Mouse (Mus musculus) CH12.LX (cell line): ENCODE measurements around the gene Olfr819. TPM values are rescaled to one million over a fixed set of nuclear protein-coding genes. Genes with fewer than 3 reads are reported as not detected.

Experiments used
- DNase-seq: peaks from one replicate; pipeline ENCODE4 v3.0.0-alpha.2; 2013; ENCODE audit errors: extremely low read depth
- H3K27ac ChIP-seq: 2 replicates; pipeline ENCODE4 v1.5.1; 2012; ENCODE audit warnings: low read depth, mild to moderate bottlenecking, control low read depth, moderate library complexity; ENCODE audit not compliant: insufficient read depth
- H3K27me3 ChIP-seq: replicated peaks from 2 replicates; pipeline ENCODE3; 2012; ENCODE audit warnings: inconsistent platforms
- H3K36me3 ChIP-seq, 2 experiments: replicated peaks in 1 of 2; 2 replicates each; pipeline versions ENCODE3 to v1.6.1; 2012; ENCODE audit warnings: inconsistent platforms in 1 of 2, low read length in 1 of 2, mild to moderate bottlenecking in 1 of 2, mixed read lengths in 1 of 2, moderate library complexity in 1 of 2; ENCODE audit not compliant: control insufficient read depth in 1 of 2, insufficient read depth in 1 of 2
- H3K4me1 ChIP-seq, 2 experiments: 2 replicates each; pipeline ENCODE4 v1.6.1; 2012; ENCODE audit warnings: inconsistent platforms in 1 of 2, moderate library complexity in 1 of 2; ENCODE audit not compliant: insufficient read depth in 2 of 2, control insufficient read depth in 1 of 2
- H3K4me2 ChIP-seq: 2 replicates; pipeline ENCODE4 v1.6.1; 2012; ENCODE audit warnings: low read depth, mild to moderate bottlenecking, control low read depth; ENCODE audit not compliant: poor library complexity, insufficient read depth, severe bottlenecking
- H3K4me3 ChIP-seq, 3 experiments: fragments of 150-350 bp in 1 of 3; sonication (generic) in 1 of 3; replicated peaks in 1 of 3; 2 replicates each; pipeline versions ENCODE3 to v1.5.1; 2011 to 2012; ENCODE audit warnings: low read depth in 2 of 3, low read length in 2 of 3, mild to moderate bottlenecking in 2 of 3, moderate library complexity in 2 of 3, control low read depth in 1 of 3, improper control_type of control experiment in 1 of 3, inconsistent platforms in 1 of 3, mixed read lengths in 1 of 3; ENCODE audit not compliant: poor library complexity in 1 of 3
- H3K79me2 ChIP-seq: replicated peaks from 2 replicates; pipeline ENCODE4 v1.6.1; 2012; ENCODE audit warnings: mild to moderate bottlenecking, moderate library complexity; ENCODE audit not compliant: control insufficient read depth, poor library complexity, insufficient read depth, severe bottlenecking; ENCODE audit errors: extremely low read depth
- H3K9ac ChIP-seq: 2 replicates; pipeline ENCODE4 v1.6.1; 2012; ENCODE audit warnings: low read depth, mild to moderate bottlenecking, control low read depth, moderate library complexity; ENCODE audit not compliant: insufficient read depth
- H3K9me3 ChIP-seq: replicated peaks from 2 replicates; pipeline ENCODE3; 2012; ENCODE audit warnings: low read length, inconsistent platforms, mixed read lengths
- MEF2A ChIP-seq: IDR thresholded peaks from 2 replicates; pipeline ENCODE4 v1.6.1; 2014; ENCODE audit warnings: low read depth, mild to moderate bottlenecking, inconsistent platforms, low read length, improper control_type of control experiment, borderline replicate concordance
- dilution Hi-C: fragments of 300-500 bp; cut with MboI; formaldehyde crosslinking; loops from 2 replicates; pipeline ENCODE4 v1.14.3; 2020; ENCODE audit warnings: low sequenced_read_pairs; ENCODE audit not compliant: extremely low pct_unique_long_range_greater_than_20kb, extremely low pct_ligation_motif_present
- in situ Hi-C: fragments of 300-500 bp; cut with MboI; formaldehyde crosslinking; loops from 3 replicates; pipeline ENCODE4 v1.14.3; 2019; ENCODE audit warnings: low sequenced_read_pairs, low pct_ligation_motif_present, low pct_unique_long_range_greater_than_20kb, mixed read lengths
- polyA plus RNA-seq: library from polyadenylated mRNA; unstranded; fragments of >175 nt; gene quantifications from 2 replicates; pipeline ENCODE4 v1.2.1, GENCODE M21; 2012; ENCODE audit warnings: low read depth; ENCODE audit not compliant: insufficient read length
- total RNA-seq, 2 experiments: library from RNA; depleted of rRNA; stranded (reverse); fragments of 300-350 nt in 1 of 2; fragments of >200 nt in 1 of 2; gene quantifications; 2 replicates each; pipeline ENCODE4 v1.2.3; 2012 to 2014

The Olfr819 gene
- total and polyA plus RNA-seq, 3 experiments = not detected

GRCm38 (mm10) chr10:129915497-129915896 is 51.6 kb downstream of the Olfr819 start, which contains the start of gene Olfr816:
Olfr816 (minus strand) TSS chr10:129915597.
- DNase-seq = no peak
- TF ChIP-seq MEF2A = no peak
- H3K27me3 ChIP-seq = no peaks in the 10 kb centered on the region
- H3K4me2 ChIP-seq = no peak within 1 kb of the TSS
- dilution Hi-C loops (no loop called here), in situ Hi-C loops (no loop called here)
- H3K9me3 ChIP-seq = no peaks in the 10 kb centered on the region
- no peaks in the 10 kb centered on the region for H3K79me2 ChIP-seq
- H3K36me3 ChIP-seq = no peaks in the 10 kb centered on the region
- H3K9ac ChIP-seq = no peak within 1 kb of the TSS
- H3K27ac ChIP-seq = no peak within 1 kb of the TSS
- H3K4me3 ChIP-seq = no peak within 1 kb of the TSS
- no peaks in the 10 kb centered on the region for H3K4me1 ChIP-seq

Other genes starting within 250 kb of the Olfr819 start
Only the 20 nearest of the 23 such genes appear.
- not detected in 2 replicates for gene Olfr807, start 209.5 kb downstream of the Olfr819 start, total RNA-seq (2012; rRNA removed)
- gene Olfr807, start 209.5 kb downstream of the Olfr819 start, total RNA-seq (2014; rRNA removed) = not detected in 2 replicates
- not detected in 2 replicates for gene Olfr807, start 209.5 kb downstream of the Olfr819 start, polyA plus RNA-seq
- gene Olfr808, start 201.8 kb downstream of the Olfr819 start, total RNA-seq (2012; rRNA removed) = not detected in 2 replicates
- not detected in 2 replicates for gene Olfr808, start 201.8 kb downstream of the Olfr819 start, total RNA-seq (2014; rRNA removed)
- not detected in 2 replicates for gene Olfr808, start 201.8 kb downstream of the Olfr819 start, polyA plus RNA-seq
- not detected in 2 replicates for gene Olfr809, start 192.6 kb downstream of the Olfr819 start, total RNA-seq (2012; rRNA removed)
- not detected in 2 replicates for gene Olfr809, start 192.6 kb downstream of the Olfr819 start, total RNA-seq (2014; rRNA removed)
- gene Olfr809, start 192.6 kb downstream of the Olfr819 start, polyA plus RNA-seq = not detected in 2 replicates
- not detected in 2 replicates for gene Olfr810, start 172.3 kb downstream of the Olfr819 start, total RNA-seq (2012; rRNA removed)
- not detected in 2 replicates for gene Olfr810, start 172.3 kb downstream of the Olfr819 start, total RNA-seq (2014; rRNA removed)
- gene Olfr810, start 172.3 kb downstream of the Olfr819 start, polyA plus RNA-seq = not detected in 2 replicates
- not detected in 2 replicates for gene Olfr811, start 162.9 kb downstream of the Olfr819 start, total RNA-seq (2012; rRNA removed)
- not detected in 2 replicates for gene Olfr811, start 162.9 kb downstream of the Olfr819 start, total RNA-seq (2014; rRNA removed)
- not detected in 2 replicates for gene Olfr811, start 162.9 kb downstream of the Olfr819 start, polyA plus RNA-seq
- gene Olfr812, start 121.2 kb downstream of the Olfr819 start, total RNA-seq (2012; rRNA removed) = not detected in 2 replicates
- not detected in 2 replicates for gene Olfr812, start 121.2 kb downstream of the Olfr819 start, total RNA-seq (2014; rRNA removed)
- gene Olfr812, start 121.2 kb downstream of the Olfr819 start, polyA plus RNA-seq = not detected in 2 replicates
- gene Olfr813, start 111.9 kb downstream of the Olfr819 start, total RNA-seq (2012; rRNA removed) = not detected in 2 replicates
- gene Olfr813, start 111.9 kb downstream of the Olfr819 start, total RNA-seq (2014; rRNA removed) = not detected in 2 replicates
- gene Olfr813, start 111.9 kb downstream of the Olfr819 start, polyA plus RNA-seq = not detected in 2 replicates
- gene Olfr814, start 87.4 kb downstream of the Olfr819 start, total RNA-seq (2012; rRNA removed) = not detected in 2 replicates
- gene Olfr814, start 87.4 kb downstream of the Olfr819 start, total RNA-seq (2014; rRNA removed) = not detected in 2 replicates
- gene Olfr814, start 87.4 kb downstream of the Olfr819 start, polyA plus RNA-seq = not detected in 2 replicates
- gene Olfr815, start 61.4 kb downstream of the Olfr819 start, total RNA-seq (2012; rRNA removed) = not detected in 2 replicates
- gene Olfr815, start 61.4 kb downstream of the Olfr819 start, total RNA-seq (2014; rRNA removed) = not detected in 2 replicates
- not detected in 2 replicates for gene Olfr815, start 61.4 kb downstream of the Olfr819 start, polyA plus RNA-seq
- gene Olfr816, start 51.7 kb downstream of the Olfr819 start, total RNA-seq (2012; rRNA removed) = not detected in 2 replicates
- gene Olfr816, start 51.7 kb downstream of the Olfr819 start, total RNA-seq (2014; rRNA removed) = not detected in 2 replicates
- not detected in 2 replicates for gene Olfr816, start 51.7 kb downstream of the Olfr819 start, polyA plus RNA-seq
- not detected in 2 replicates for gene Olfr818, start 18.2 kb downstream of the Olfr819 start, total RNA-seq (2012; rRNA removed)
- not detected in 2 replicates for gene Olfr818, start 18.2 kb downstream of the Olfr819 start, total RNA-seq (2014; rRNA removed)
- not detected in 2 replicates for gene Olfr818, start 18.2 kb downstream of the Olfr819 start, polyA plus RNA-seq
- not detected in 2 replicates for gene Olfr247, start 8.9 kb upstream of the Olfr819 start, total RNA-seq (2012; rRNA removed)
- not detected in 2 replicates for gene Olfr247, start 8.9 kb upstream of the Olfr819 start, total RNA-seq (2014; rRNA removed)
- gene Olfr247, start 8.9 kb upstream of the Olfr819 start, polyA plus RNA-seq = not detected in 2 replicates
- not detected in 2 replicates for gene Gm10310, start 17.8 kb upstream of the Olfr819 start, total RNA-seq (2012; rRNA removed)
- not detected in 2 replicates for gene Gm10310, start 17.8 kb upstream of the Olfr819 start, total RNA-seq (2014; rRNA removed)
- gene Gm10310, start 17.8 kb upstream of the Olfr819 start, polyA plus RNA-seq = not detected in 2 replicates
- gene Olfr820, start 45.4 kb upstream of the Olfr819 start, total RNA-seq (2012; rRNA removed) = not detected in 2 replicates
- not detected in 2 replicates for gene Olfr820, start 45.4 kb upstream of the Olfr819 start, total RNA-seq (2014; rRNA removed)
- not detected in 2 replicates for gene Olfr820, start 45.4 kb upstream of the Olfr819 start, polyA plus RNA-seq
- gene Olfr821, start 63.1 kb upstream of the Olfr819 start, total RNA-seq (2012; rRNA removed) = not detected in 2 replicates
- gene Olfr821, start 63.1 kb upstream of the Olfr819 start, total RNA-seq (2014; rRNA removed) = not detected in 2 replicates
- gene Olfr821, start 63.1 kb upstream of the Olfr819 start, polyA plus RNA-seq = not detected in 2 replicates
- not detected in 2 replicates for gene Olfr822, start 103.9 kb upstream of the Olfr819 start, total RNA-seq (2012; rRNA removed)
- gene Olfr822, start 103.9 kb upstream of the Olfr819 start, total RNA-seq (2014; rRNA removed) = not detected in 2 replicates
- gene Olfr822, start 103.9 kb upstream of the Olfr819 start, polyA plus RNA-seq = not detected in 2 replicates
- not detected in 2 replicates for gene Olfr823, start 148.1 kb upstream of the Olfr819 start, total RNA-seq (2012; rRNA removed)
- gene Olfr823, start 148.1 kb upstream of the Olfr819 start, total RNA-seq (2014; rRNA removed) = not detected in 2 replicates
- not detected in 2 replicates for gene Olfr823, start 148.1 kb upstream of the Olfr819 start, polyA plus RNA-seq
- not detected in 2 replicates for gene Olfr824, start 162.7 kb upstream of the Olfr819 start, total RNA-seq (2012; rRNA removed)
- not detected in 2 replicates for gene Olfr824, start 162.7 kb upstream of the Olfr819 start, total RNA-seq (2014; rRNA removed)
- not detected in 2 replicates for gene Olfr824, start 162.7 kb upstream of the Olfr819 start, polyA plus RNA-seq
- not detected in 2 replicates for gene Olfr825, start 199.5 kb upstream of the Olfr819 start, total RNA-seq (2012; rRNA removed)
- not detected in 2 replicates for gene Olfr825, start 199.5 kb upstream of the Olfr819 start, total RNA-seq (2014; rRNA removed)
- not detected in 2 replicates for gene Olfr825, start 199.5 kb upstream of the Olfr819 start, polyA plus RNA-seq
- gene Olfr826, start 216.9 kb upstream of the Olfr819 start, total RNA-seq (2012; rRNA removed) = not detected in 2 replicates
- not detected in 2 replicates for gene Olfr826, start 216.9 kb upstream of the Olfr819 start, total RNA-seq (2014; rRNA removed)
- gene Olfr826, start 216.9 kb upstream of the Olfr819 start, polyA plus RNA-seq = not detected in 2 replicates